Mouse (Mus musculus): Measurements from ENCODE around the gene Mbnl1. TPM values are rescaled to one million over a fixed set of nuclear protein-coding genes. Genes with fewer than 3 reads are reported as not detected.

The Mbnl1 gene
- polyA plus RNA-seq, 1 experiment from 2014 or later = 48.4 TPM

- Histone ChIP-seq H3K4me2 (no peak overlapping the region), H3K4me3 (no peak overlapping the region), H3K27ac (no peak overlapping the region), H3K27me3 (replicated peaks) (no peaks in the 10 kb centered on the region), H3K36me3 (replicated peaks) (no peaks in the 10 kb centered on the region), H3K9me3 (no peaks in the 10 kb centered on the region), H3K9ac (no peak overlapping the region), H3K4me1 (peaks cover 26% of the 10 kb centered on the region)
- no peak for ATAC-seq (replicated peaks)
- 87% methylated on average over 3 of the region's 3 CpGs for WGBS
These were observed 92.6 kb downstream of the Mbnl1 start for GRCm38 (mm10) chr3:60565204-60565603.

GRCm38 (mm10) chr3:60565950-60566349 lies 93.3 kb downstream of the Mbnl1 start:
- no peak overlapping the region for H3K4me3 ChIP-seq
- ATAC-seq (replicated peaks) = no peak
- no peaks in the 10 kb centered on the region for H3K9me3 ChIP-seq
- H3K27ac ChIP-seq = no peak overlapping the region
- H3K4me1 ChIP-seq = peaks cover 29% of the 10 kb centered on the region
- no peaks in the 10 kb centered on the region for H3K36me3 ChIP-seq (replicated peaks)
- H3K27me3 ChIP-seq (replicated peaks) = no peaks in the 10 kb centered on the region
- H3K4me2 ChIP-seq = no peak overlapping the region
- H3K9ac ChIP-seq = no peak overlapping the region
- WGBS = 81% methylated on average over 3 of the region's 3 CpGs

GRCm38 (mm10) chr3:60568171-60568684 lies 95.6 kb downstream of the Mbnl1 start:
- H3K9me3 ChIP-seq = no peaks in the 10 kb centered on the region
- H3K27me3 ChIP-seq (replicated peaks) = no peaks in the 10 kb centered on the region
- H3K4me1 ChIP-seq = peaks cover 27% of the 10 kb centered on the region
- no peak overlapping the region for H3K4me3 ChIP-seq
- H3K36me3 ChIP-seq (replicated peaks) = no peaks in the 10 kb centered on the region
- no peak overlapping the region for H3K27ac ChIP-seq
- no peak for ATAC-seq (replicated peaks)
- H3K4me2 ChIP-seq = no peak overlapping the region
- H3K9ac ChIP-seq = no peak overlapping the region
- WGBS = 46% methylated on average over 1 of the region's 1 CpGs

GRCm38 (mm10) chr3:60568801-60569568 lies 96.4 kb downstream of the Mbnl1 start:
- Histone ChIP-seq H3K27me3 (replicated peaks) (no peaks in the 10 kb centered on the region), H3K27ac (no peak overlapping the region), H3K36me3 (replicated peaks) (no peaks in the 10 kb centered on the region), H3K9ac (no peak overlapping the region), H3K4me2 (no peak overlapping the region), H3K9me3 (no peaks in the 10 kb centered on the region), H3K4me3 (no peak overlapping the region), H3K4me1 (peaks cover 20% of the 10 kb centered on the region)
- no peak for ATAC-seq (replicated peaks)
- WGBS = 55% methylated on average over 6 of the region's 6 CpGs

- Histone ChIP-seq H3K9me3 (no peaks in the 10 kb centered on the region), H3K27me3 (replicated peaks) (no peaks in the 10 kb centered on the region), H3K4me3 (no peak overlapping the region), H3K27ac (no peak overlapping the region), H3K4me2 (no peak overlapping the region), H3K36me3 (replicated peaks) (no peaks in the 10 kb centered on the region), H3K4me1 (peaks cover 16% of the 10 kb centered on the region), H3K9ac (no peak overlapping the region)
- no peak for ATAC-seq (replicated peaks)
- WGBS = 31% methylated on average over 2 of the region's 2 CpGs
These were observed 97.2 kb downstream of the Mbnl1 start for GRCm38 (mm10) chr3:60569781-60570180.

GRCm38 (mm10) chr3:60570491-60571022 lies 97.9 kb downstream of the Mbnl1 start:
- 61% methylated on average over 5 of the region's 5 CpGs for WGBS
- H3K36me3 ChIP-seq (replicated peaks) = no peaks in the 10 kb centered on the region
- no peak overlapping the region for H3K4me2 ChIP-seq
- no peak for ATAC-seq (replicated peaks)
- no peaks in the 10 kb centered on the region for H3K9me3 ChIP-seq
- no peak overlapping the region for H3K4me3 ChIP-seq
- no peak overlapping the region for H3K27ac ChIP-seq
- H3K27me3 ChIP-seq (replicated peaks) = no peaks in the 10 kb centered on the region
- no peak overlapping the region for H3K9ac ChIP-seq
- peaks cover 16% of the 10 kb centered on the region for H3K4me1 ChIP-seq

GRCm38 (mm10) chr3:60571493-60571892 lies 98.9 kb downstream of the Mbnl1 start:
- no peak overlapping the region for H3K27ac ChIP-seq
- no peak overlapping the region for H3K4me2 ChIP-seq
- H3K4me3 ChIP-seq = no peak overlapping the region
- 76% methylated on average over 1 of the region's 1 CpGs for WGBS
- H3K36me3 ChIP-seq (replicated peaks) = no peaks in the 10 kb centered on the region
- H3K27me3 ChIP-seq (replicated peaks) = no peaks in the 10 kb centered on the region
- no peaks in the 10 kb centered on the region for H3K9me3 ChIP-seq
- H3K9ac ChIP-seq = no peak overlapping the region
- no peak for ATAC-seq (replicated peaks)
- H3K4me1 ChIP-seq = peaks cover 23% of the 10 kb centered on the region

GRCm38 (mm10) chr3:60574199-60574598 lies 101.6 kb downstream of the Mbnl1 start:
- Histone ChIP-seq H3K4me3 (no peak overlapping the region), H3K27ac (no peak overlapping the region), H3K36me3 (replicated peaks) (no peaks in the 10 kb centered on the region), H3K9ac (no peak overlapping the region), H3K4me1 (peaks cover 30% of the 10 kb centered on the region), H3K27me3 (replicated peaks) (no peaks in the 10 kb centered on the region), H3K4me2 (no peak overlapping the region), H3K9me3 (no peaks in the 10 kb centered on the region)
- 94% methylated on average over 9 of the region's 9 CpGs for WGBS
- no peak for ATAC-seq (replicated peaks)

GRCm38 (mm10) chr3:60574849-60575524 lies 102.4 kb downstream of the Mbnl1 start:
- no peak overlapping the region for H3K27ac ChIP-seq
- no peaks in the 10 kb centered on the region for H3K27me3 ChIP-seq (replicated peaks)
- 87% methylated on average over 4 of the region's 4 CpGs for WGBS
- H3K4me3 ChIP-seq = no peak overlapping the region
- ATAC-seq (replicated peaks) = no peak; the same call in 1 of the 2 replicates
- no peak overlapping the region for H3K9ac ChIP-seq
- no peak overlapping the region for H3K4me2 ChIP-seq
- H3K36me3 ChIP-seq (replicated peaks) = no peaks in the 10 kb centered on the region
- H3K9me3 ChIP-seq = no peaks in the 10 kb centered on the region
- peaks cover 23% of the 10 kb centered on the region for H3K4me1 ChIP-seq

- whole genome bisulfite sequencing = 45% methylated on average over 2 of the region's 2 CpGs
- H3K27me3 ChIP-seq (replicated peaks) = no peaks in the 10 kb centered on the region
- peaks cover 19% of the 10 kb centered on the region for H3K4me1 ChIP-seq
- no peak for ATAC-seq (replicated peaks)
- H3K4me2 ChIP-seq = no peak overlapping the region
- no peak overlapping the region for H3K4me3 ChIP-seq
- no peaks in the 10 kb centered on the region for H3K9me3 ChIP-seq
- H3K36me3 ChIP-seq (replicated peaks) = no peaks in the 10 kb centered on the region
- H3K9ac ChIP-seq = no peak overlapping the region
- peak overlapping the region; percentile 45 for H3K27ac ChIP-seq
These were observed 103.3 kb downstream of the Mbnl1 start for GRCm38 (mm10) chr3:60575945-60576344.

- Histone ChIP-seq H3K27ac (peak overlapping the region; percentile 45), H3K9ac (no peak overlapping the region), H3K4me2 (no peak overlapping the region; the same call in 1 of the 2 replicates), H3K9me3 (no peaks in the 10 kb centered on the region), H3K4me1 (peaks cover 19% of the 10 kb centered on the region), H3K27me3 (replicated peaks) (no peaks in the 10 kb centered on the region), H3K4me3 (no peak overlapping the region), H3K36me3 (replicated peaks) (no peaks in the 10 kb centered on the region)
- WGBS = 52% methylated on average over 9 of the region's 9 CpGs
- ATAC-seq (replicated peaks) = no peak; the same call in 1 of the 2 replicates
These were observed 103.9 kb downstream of the Mbnl1 start for GRCm38 (mm10) chr3:60576366-60577046.

- H3K9me3 ChIP-seq = no peaks in the 10 kb centered on the region
- no peak overlapping the region for H3K4me2 ChIP-seq
- H3K4me1 ChIP-seq = peaks cover 24% of the 10 kb centered on the region
- H3K27me3 ChIP-seq (replicated peaks) = no peaks in the 10 kb centered on the region
- H3K4me3 ChIP-seq = no peak overlapping the region
- no peak for ATAC-seq (replicated peaks)
- H3K9ac ChIP-seq = no peak overlapping the region
- no peak overlapping the region for H3K27ac ChIP-seq
- no peaks in the 10 kb centered on the region for H3K36me3 ChIP-seq (replicated peaks)
- WGBS = 93% methylated on average over 4 of the region's 4 CpGs
These were observed 107.2 kb downstream of the Mbnl1 start for GRCm38 (mm10) chr3:60579880-60580279.
